Mouse (Mus musculus): Measurements from ENCODE around the gene Etnk2.

Gene Etnk2

DNA sequence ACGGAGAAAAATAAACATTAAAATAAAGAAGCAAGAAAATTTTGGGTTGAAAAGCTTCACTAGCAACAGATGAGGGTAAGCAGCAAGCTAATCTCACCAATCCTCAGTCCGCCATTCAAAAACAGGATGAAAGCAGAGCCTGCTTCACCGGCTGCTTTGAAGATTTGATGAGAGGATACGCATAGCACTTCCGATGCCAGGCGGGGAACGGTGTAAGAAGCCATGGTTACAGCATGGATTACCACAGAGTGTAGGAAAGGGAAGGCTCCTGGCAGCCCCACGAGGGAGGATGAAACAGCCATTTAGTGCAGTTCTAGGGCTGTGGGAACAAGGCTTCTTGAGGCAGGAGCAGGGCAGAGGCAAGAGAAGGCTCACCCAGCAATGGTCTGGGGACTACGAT is 11.6 kb upstream of the Etnk2 start:
- no peak for DNase-seq (ENCODE audit: inconsistent ontology term)

DNA sequence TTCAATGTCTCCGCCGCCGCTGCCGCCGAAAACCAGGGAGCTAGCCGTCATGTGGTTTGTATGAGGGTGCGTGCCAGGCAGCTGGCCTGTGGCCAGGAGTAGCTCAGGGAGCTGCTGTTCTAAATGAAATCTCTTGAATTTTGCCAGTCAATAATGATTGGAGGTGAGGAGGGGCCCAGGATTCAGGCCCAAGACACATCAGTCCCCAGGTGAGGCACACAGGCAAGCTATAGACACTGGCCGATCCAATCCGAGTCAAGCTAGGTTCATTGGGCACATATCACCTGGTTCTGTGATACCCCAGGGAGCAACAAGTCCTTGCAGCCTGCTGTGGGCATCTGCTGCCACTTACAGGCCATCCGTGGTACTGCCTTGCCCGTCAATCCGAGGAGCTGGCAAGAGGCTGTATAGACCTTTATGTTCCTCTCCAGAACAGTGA is 10.0 kb upstream of the Etnk2 start:
- DNase-seq (ENCODE audit: inconsistent ontology term), result peak; percentile 54

DNA sequence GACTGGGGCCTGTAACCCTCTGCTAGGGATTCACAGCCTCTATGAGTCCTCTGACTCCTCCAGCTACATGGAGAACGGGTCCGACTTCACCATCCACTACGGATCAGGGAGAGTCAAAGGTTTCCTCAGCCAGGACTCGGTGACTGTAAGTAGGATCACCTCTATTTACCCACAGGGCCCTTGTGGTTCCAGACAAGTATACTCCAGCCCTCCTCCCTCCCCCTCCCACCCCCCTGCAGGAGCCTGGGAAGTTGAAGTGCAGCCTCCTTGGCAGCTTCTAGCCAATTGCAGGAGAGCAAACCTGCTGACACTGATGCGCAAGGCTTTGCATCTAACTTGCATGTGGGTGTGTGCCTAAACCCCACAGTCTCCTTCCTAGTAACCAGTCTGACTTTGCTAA is 7.9 kb upstream of the Etnk2 start:
- DNase-seq (ENCODE audit: inconsistent ontology term), result no peak

DNA sequence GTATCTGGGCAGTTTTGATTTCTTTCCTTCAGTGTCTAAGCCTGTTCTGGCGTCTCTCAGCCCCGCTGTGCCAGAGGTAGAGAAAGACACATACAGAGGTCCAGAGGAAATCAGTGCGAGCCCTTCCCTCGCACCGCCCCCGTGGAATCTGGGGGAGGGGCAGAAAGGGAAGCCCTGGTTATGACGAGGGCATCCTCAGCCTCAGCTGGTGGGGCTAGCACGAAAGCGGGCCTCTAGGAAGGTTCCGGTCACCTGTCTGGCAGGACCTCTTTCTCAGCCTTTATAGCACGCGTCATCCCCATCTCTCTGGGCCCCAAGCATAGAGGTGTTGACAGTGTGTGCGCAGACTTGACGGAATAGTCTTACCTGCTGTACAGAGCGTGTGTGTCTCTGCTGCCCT is 7.5 kb upstream of the Etnk2 start:
- DNase-seq (ENCODE audit: inconsistent ontology term), result no peak

DNA sequence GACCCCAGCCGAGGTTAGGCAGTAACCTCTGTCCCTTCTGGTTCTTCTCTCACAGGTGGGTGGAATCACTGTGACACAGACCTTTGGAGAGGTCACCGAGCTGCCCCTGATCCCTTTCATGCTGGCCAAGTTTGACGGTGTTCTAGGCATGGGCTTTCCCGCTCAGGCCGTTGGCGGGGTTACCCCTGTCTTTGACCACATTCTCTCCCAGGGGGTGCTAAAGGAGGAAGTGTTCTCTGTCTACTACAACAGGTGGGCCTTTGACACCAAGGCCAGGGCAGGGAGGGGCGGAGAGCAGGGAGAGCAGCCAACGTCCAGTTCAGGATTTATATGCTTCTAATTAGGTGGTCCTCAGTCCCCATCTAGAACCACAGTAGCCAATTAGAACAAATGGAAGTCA is 7.0 kb upstream of the Etnk2 start:
- no peak for DNase-seq (ENCODE audit: inconsistent ontology term)

DNA sequence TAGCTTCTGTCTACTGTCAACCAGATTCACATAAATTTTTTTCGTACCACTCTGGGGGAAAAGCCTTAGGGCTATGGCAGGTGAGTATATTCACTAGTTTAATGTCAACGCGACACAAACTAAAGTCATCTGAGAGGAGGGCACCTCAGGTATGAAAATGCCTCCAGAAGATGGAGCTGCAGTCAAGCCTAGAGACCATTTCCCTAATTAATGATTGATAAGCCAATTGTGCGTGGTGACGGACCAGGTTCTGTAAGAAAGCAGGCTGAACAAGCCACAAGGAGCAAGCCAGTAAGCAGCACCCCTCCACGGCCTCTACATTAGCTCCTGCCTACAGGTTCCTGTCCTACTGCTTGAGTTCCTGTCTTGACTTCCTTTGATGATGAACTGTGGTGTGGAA is 2.4 kb upstream of the Etnk2 start:
- no peak for DNase-seq (ENCODE audit: inconsistent ontology term)

DNA sequence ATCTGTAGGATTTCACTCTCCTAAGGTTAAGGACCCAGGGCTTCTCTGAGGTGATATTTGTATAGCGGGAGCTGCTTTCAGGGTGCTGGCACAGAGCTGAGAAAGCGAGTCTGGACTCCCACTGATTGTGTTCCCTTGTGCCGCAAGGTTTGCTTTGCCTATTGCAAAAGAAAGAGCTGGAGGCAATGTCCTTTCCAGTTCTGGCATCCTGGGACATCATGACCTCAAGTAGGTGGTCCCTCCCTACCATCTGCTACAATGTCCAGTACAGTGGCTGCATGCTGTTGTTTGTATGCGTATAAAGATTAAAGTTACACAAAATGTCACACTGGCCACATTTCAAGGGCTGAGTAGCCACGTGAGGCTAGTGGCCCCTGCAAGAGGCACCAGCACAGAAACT is 1.3 kb upstream of the Etnk2 start:
- DNase-seq (ENCODE audit: inconsistent ontology term), result no peak

DNA sequence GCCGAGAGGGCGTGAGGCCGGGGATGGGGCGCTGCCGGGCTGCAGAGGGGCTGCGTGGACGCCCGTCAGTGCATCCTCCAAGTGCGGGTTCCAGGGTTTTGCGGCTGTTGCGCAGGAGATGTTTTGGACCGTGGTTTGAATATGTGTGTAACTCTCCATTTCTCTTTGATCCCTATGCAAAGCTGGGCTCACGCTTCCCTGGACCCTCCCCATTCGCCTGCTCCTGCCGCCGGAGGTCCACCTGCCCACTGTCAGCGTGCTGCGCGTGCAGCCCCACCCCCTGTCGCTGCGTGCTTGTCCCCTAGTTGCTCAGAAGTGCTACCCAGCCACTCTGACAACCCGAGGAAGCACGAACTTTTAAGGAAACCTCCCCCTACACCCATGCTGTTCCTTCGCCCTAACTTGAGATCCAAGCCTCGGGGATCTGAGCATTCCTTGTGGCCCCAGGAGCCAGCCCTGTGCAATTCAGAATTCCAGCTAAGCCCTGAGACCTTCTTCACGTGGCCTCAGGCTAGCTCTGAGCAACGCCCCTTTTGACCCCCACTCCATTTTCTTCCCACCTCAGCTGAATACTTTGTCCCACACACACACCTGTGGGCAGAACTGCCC is 754 bp downstream of the Etnk2 start:
- DNase-seq (ENCODE audit: inconsistent ontology term), result no peak

DNA sequence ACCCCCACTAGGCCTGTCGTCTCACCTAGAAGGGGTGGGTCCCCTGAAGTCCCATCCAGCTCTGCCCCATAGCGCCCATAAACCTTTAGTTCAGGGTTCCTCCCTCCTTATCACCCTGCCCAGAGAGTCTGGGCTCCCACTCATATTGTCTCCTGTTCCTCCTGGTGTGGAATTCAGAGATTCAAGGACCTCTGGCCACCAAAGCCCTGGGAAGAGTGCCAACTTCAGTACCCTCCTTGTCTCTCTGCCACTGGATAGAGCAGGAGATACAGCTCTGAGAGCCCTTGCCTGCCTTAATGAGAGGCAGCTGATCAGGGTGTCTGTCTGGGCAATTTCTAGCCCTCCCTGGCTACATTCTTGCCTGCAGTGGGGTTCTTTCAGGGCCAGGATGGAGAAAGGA is 1.5 kb downstream of the Etnk2 start:
- no peak for DNase-seq (ENCODE audit: inconsistent ontology term)

DNA sequence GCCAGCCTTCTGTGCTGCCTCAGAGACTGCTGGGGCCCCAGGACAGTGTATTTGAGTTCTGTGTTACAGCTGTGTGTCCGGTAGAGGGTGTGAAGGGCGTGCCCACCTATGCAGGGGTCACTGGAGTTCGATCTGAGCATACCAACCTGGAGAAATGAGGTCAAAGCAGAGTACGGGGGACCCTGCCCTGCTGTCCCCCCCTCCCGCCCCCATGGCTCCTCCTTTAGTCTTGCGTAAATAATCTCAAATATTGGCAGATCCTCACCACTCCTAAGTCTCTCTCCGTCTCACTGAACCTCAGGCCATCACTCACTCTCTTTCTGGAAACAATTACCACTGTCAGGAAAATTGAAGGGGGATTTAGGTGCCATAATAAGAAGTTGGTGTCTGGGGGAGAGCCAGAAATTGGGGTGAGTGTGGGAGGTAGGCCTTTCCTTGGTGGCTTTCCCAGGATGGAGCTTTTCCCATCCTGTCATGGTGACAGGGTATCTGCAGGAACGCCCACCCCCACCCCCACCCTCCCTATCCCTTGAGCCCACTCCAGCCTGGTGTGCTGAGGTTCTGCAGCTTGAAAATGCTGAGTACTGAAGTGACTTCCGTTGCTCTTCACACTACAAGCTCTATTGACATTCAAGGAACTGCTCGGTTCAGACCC is 3.7 kb downstream of the Etnk2 start:
- DNase-seq (ENCODE audit: inconsistent ontology term), result no peak

DNA sequence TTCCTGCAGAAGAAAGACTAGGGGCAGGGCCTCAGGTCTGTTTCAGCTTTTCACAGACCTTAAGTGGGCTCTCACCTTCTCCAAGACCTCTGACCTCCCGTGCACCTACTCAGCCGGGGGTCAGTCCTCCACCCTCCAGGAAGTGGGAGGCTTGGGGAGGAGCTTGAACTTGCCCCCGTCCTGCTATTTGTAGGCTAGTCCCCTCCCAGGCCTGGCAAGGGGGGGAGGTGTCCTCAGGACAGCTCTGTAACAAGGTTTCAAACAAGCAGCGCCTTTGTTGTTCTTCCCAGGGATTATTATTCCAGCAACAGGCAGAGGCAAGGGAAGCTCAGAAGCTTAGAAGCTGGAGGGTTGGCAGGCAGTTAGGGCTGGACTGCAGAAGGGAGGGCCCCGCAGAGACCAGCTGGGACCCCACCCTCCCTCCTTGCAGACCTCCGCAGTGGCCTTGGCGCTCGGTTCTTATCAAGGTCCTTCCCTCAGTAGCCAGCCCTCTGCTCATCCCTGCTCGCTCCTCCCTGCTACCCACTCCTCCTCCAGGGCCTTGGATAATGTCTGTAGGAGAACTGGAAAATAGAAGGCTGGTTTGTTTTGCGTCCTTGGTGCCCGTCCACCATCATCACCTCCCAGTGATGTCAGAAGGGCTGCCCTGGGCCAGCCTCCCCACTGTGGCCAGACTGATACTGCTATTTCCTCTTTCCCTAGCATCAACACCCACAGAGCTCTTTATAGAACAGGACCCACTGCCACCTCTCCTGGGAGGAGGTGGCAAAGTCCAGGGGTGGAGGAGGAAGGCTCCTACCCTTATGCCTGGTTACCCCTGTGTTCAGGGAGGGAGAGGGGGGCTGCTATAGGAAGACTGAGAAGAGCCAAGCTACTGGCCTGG is 4.5 kb downstream of the Etnk2 start:
- DNase-seq (ENCODE audit: inconsistent ontology term), result no peak

DNA sequence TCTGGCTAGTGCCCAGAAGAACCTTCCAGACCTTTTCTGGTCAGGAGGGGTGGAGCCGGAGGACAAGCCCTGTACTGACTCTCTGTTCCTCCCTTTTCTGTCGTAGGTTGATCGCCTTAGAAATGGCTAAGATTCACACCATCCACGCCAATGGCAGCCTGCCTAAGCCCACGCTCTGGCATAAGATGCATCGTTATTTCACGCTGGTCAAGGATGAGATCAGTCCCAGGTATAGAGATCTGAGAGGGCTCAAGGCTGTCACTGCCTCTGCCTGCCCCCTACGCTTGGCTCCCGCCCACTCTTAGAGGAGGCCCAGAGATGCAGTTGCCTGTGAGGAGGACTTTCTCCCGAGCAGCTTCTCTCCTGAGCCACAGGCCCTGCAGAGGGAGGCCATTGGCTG is 5.3 kb downstream of the Etnk2 start:
- no peak for DNase-seq (ENCODE audit: inconsistent ontology term)

DNA sequence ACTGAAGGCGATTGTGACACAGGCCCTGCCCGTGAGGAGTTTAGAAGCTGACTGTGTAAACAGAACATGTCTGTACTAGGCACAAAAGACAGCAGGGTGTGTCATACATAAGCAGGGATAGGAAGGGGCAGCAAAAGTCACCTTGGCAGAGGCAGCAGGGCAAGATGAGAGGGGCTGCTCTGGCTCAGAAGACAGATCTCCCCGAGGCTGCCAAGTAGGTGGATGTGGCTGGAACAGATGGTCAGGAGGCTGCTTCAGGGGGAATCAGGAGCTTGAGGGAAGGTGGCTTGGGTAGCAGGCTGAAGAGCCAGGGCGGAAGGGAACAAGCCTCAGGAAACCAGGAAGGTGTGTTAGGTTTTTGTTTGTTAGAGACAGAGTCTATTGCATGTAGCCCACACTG is 7.0 kb downstream of the Etnk2 start:
- DNase-seq (ENCODE audit: inconsistent ontology term), result no peak

DNA sequence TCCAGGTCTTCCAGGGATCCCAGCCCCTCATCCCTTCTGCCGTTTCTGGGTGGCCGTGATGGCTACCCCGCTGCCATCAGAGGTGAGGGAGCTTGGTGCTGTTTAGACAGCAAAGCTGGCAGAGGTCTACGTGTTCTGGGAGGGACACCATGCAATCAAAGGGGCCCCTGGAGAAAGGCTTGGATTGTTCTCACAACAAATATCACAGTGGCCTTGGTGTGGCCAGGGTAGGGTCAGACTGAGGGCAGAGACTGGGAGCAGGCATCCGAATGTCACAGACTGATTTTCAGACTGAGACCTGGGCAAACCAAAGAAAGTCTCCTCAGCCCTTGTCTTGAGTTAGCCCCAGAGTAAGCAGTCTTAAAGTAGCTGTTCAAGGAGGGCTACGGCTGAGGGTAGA is 8.1 kb downstream of the Etnk2 start:
- DNase-seq (ENCODE audit: inconsistent ontology term), result no peak

DNA sequence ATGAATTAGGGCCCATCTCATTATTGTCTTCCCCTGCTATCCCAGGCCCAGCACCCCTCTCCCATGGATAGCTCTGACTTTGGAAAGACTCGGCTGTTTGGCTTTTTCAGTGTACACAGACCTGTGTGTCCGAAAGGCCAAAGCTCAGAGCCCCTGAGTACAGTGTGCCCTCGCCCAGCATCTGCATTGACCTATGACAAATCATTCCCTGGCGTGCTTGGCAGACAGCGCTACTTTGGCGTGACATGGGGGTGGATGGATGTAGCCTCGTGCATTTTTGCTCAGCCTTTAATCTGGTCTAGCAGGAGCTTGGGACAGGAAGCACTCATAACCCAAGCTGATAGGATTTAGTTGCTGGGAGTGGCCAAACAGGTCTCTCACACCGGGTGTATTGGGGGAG is 8.7 kb downstream of the Etnk2 start:
- no peak for DNase-seq (ENCODE audit: inconsistent ontology term)

DNA sequence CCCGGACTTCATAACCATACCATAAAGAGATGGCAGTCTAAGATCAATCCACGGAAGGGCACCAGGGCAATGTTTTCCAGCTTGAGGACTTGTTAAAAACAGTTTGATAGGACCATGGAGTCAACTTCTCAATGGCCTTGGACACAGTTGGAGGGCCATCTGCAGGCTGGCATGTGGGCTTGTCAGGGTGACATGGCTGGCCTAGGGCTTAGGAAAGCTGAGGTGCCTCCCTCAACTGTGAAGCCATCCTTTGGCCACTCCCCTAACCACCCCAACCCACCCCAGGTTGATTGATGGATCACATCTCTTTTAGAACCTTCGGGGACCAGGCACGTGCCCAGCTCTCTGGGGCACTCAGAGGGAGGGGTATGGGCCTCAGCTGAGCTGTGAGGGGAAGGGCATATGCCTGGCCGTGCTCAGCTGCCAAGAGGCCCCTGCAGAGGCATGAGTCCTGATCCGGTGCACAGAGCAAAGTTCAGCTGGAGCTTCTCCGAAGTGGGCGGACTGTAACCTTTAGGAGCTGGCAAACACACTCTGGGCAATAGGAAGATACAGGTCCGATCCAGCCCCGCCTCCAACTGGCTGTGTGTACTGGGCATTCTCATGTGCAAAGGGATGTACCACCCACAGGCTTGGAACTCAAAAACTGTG is 12.4 kb downstream of the Etnk2 start:
- DNase-seq (ENCODE audit: inconsistent ontology term), result no peak

DNA sequence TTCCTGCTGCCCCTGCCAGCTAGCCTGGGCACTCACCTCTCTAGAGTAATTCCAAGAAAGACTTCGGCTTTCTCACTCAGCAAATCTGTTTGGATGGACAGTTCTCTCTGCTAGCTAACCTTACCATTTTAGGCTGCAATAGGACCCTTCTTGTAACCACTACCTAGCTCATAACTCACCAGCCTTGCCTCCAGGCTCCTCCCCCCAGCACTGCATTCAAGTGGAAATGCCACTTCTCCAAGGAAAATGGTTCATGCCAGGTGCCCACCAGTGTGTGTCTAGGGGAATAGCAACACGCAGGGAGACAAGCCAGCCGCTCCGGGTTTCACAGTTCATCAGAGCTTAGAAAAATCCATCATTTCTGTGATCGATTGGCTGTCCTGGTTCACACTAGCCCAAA is 14.2 kb downstream of the Etnk2 start:
- no peak for DNase-seq (ENCODE audit: inconsistent ontology term)

DNA sequence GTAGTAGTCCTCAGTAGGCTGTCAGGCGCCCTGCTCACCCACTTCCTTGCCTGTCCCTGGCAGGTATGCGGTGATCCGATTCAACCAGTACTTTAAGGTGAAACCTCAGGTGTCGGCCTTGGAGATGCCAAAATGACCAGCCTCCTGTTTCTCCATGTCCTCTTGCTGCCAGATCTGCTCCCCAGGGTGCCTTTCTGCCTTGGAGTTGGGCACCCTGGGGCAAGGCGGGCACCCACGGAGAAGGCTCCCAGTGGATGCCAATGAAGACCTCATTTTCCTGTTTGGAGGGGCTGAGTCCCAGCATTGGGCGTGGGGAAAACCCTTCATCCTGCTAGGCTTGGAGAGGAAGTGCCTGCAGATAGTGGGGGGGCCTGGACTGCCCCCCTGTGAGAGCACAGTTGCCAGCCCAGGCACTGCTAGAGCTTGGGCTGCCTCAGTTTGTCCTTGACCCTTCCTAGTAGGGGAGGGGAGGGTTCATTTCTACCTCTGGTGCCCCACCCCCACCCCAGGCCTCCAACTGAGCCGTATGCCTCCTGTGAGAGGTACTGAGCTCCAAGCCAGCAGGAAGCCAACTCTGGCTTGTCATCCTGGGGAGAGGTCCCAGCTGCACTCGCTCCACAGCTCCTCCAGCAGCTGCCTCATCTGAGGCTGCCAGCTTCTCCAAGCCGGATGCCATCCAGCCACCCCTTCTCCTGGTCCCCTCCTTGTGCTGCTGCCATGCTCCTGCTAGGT is 16.0 kb downstream of the Etnk2 start:
- DNase-seq (ENCODE audit: inconsistent ontology term), result no peak

DNA sequence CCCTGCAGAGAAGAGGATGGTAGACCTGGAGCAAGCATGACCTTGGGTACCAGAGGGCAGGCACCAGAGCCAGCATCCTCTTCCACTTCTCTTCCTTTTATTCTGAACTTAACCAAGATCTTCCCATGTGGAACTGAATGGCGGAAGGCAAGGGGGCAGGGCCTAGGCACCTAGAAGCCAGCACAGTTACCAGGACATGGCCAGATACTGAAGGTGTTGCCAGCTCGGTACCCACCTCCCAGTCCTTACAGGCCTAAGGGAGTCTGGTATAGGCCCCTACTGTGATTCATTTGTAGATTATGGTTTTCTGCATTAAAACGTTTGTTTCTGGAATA is 16.6 kb downstream of the Etnk2 start:
- DNase-seq (ENCODE audit: inconsistent ontology term), result no peak

DNA sequence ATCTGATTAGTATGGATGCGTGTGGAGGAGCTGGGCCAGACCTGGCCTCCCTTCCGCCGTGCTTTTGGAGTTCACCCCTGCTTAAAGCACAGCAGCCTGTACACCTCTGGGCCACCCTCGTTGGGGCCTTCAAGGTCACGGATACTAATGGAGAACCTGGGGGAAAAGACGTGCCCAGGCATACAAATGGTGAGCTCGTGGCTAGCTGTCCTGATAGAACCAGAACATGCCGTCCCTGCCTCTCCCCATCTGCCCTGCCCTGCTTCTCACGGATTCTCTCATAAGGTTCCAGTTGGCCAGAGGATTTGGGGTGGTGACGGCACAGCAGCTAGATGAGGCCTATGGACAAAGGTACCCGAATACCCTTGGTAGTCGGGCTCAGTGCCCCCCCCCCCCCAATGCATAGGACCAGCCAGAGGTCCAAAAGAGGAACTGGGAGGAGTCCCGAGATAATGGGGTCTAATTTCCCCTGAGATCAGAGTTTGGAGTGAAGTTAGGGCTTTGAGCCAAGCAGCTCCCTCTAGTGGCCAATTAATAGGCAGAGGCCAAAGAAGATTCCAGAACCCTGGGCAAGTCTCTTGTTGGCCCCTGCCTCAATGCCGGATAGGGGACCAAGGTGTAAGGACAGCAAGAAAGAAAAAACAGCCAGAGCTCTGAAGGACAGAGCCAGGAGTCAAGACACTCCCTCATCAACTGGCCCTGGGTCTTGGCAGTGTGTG is 17.1 kb downstream of the Etnk2 start:
- peak; percentile 38 for DNase-seq (ENCODE audit: inconsistent ontology term)

DNA sequence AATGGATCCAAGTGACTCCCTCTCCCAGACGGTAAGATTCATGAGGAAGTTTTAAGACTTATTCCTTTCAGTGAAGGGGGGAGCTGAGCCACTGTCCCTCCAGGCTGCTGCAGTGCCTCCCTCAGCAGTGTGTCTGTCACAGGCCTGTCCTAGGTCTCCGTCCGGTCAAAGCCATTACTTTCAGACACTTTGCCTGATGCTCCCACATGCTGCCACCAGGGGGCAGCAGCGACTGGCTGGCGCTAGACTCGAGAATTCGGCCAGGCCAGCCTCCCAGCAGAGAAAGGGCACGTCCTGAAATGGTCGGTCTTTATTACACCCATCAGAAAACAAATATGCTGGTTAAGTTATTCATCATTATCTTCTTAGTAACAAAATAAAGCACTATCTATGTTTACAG is 18.6 kb downstream of the Etnk2 start:
- DNase-seq (ENCODE audit: inconsistent ontology term), result peak; percentile 79

Measured in Muller cell, postnatal 12 days (primary cell).